Mouse (Mus musculus) leukemia stem cell, adult 10-12 weeks (primary cell): ENCODE results near the gene Rad18. TPM values are rescaled to one million over a fixed set of nuclear protein-coding genes. Genes with fewer than 3 reads are reported as not detected.

Source experiments
- polyA plus RNA-seq: library from polyadenylated mRNA; stranded (reverse); fragments of >175 nt; gene quantifications from 2 replicates; pipeline ENCODE4 v1.2.3, GENCODE M21; 2012; ENCODE audit warnings: low replicate concordance

Rad18 gene
- polyA plus RNA-seq, result 0.52 and 2.6 TPM in 2 replicates

GRCm38 (mm10) chr6:112696056-112696950 is at the start of gene Rad18:
Gene Rad18 (minus strand): TSS chr6:112696686.

Other genes with a start within 250 kb of the Rad18 start
- not detected in 2 replicates for gene Cav3, start 237.2 kb downstream of the Rad18 start, polyA plus RNA-seq
- 0.06 TPM in 1 of 2 replicates, not detected in the other for gene Oxtr, start 206.7 kb downstream of the Rad18 start, polyA plus RNA-seq